Mouse (Mus musculus) heart, embryonic 14.5 days (tissue): Measurements from ENCODE around the gene Cldn11. TPM values are rescaled to one million over a fixed set of nuclear protein-coding genes. Genes with fewer than 3 reads are reported as not detected.
"Not testable (repeated sequence)": the region's sequence is repeated elsewhere in the genome, so short reads cannot be mapped to it uniquely, and the experiment has no call there.

Experiments used
- ATAC-seq: fragments of 200-750 bp; cut with Nextera tagmentation; 2 replicates; pipeline ENCODE4 v1.8.0; 2017; ENCODE audit warnings: low read depth, moderate TSS enrichment; ENCODE audit not compliant: insufficient number of reproducible peaks, insufficient read depth, low FRiP score
- H3K27ac ChIP-seq, 2 experiments: fragments of 200-500 bp in 1 of 2; fragments of 300-500 bp in 1 of 2; sonication (generic) in 1 of 2; replicated peaks in 1 of 2; 2 replicates each; pipeline ENCODE4 v1.5.1; 2012 to 2014; ENCODE audit warnings: low read depth in 2 of 2, low read length in 2 of 2, control low read depth in 1 of 2, mild to moderate bottlenecking in 1 of 2, mixed read lengths in 1 of 2; ENCODE audit not compliant: control insufficient read depth in 1 of 2, insufficient read depth in 1 of 2
- H3K27me3 ChIP-seq: fragments of 300-500 bp; sonication (generic); 2 replicates; pipeline ENCODE4 v1.6.1; 2014; ENCODE audit warnings: mild to moderate bottlenecking, low read length, control low read depth; ENCODE audit not compliant: control insufficient read depth, insufficient read depth
- H3K36me3 ChIP-seq: fragments of 300-500 bp; sonication (generic); 2 replicates; pipeline ENCODE4 v1.6.1; 2014; ENCODE audit warnings: mild to moderate bottlenecking, control low read depth, low read length, mixed read lengths; ENCODE audit not compliant: control insufficient read depth, insufficient read depth
- H3K4me1 ChIP-seq, 2 experiments: fragments of 200-500 bp in 1 of 2; fragments of 300-500 bp in 1 of 2; sonication (generic) in 1 of 2; 2 replicates each; pipeline ENCODE4 v1.6.1; 2012 to 2014; ENCODE audit warnings: low read length in 2 of 2, control low read depth in 1 of 2, mixed read lengths in 1 of 2; ENCODE audit not compliant: control insufficient read depth in 2 of 2, insufficient read depth in 2 of 2
- H3K4me2 ChIP-seq: fragments of 300-500 bp; sonication (generic); 2 replicates; pipeline ENCODE4 v1.6.1; 2014; ENCODE audit warnings: mild to moderate bottlenecking, low read length
- H3K4me3 ChIP-seq, 2 experiments: fragments of 200-500 bp in 1 of 2; fragments of 300-500 bp in 1 of 2; sonication (generic) in 1 of 2; 2 replicates each; pipeline ENCODE4 v1.5.1; 2012 to 2014; ENCODE audit warnings: low read length in 2 of 2, mild to moderate bottlenecking in 2 of 2, control low read depth in 1 of 2, low read depth in 1 of 2, moderate library complexity in 1 of 2; ENCODE audit not compliant: control insufficient read depth in 1 of 2, insufficient read depth in 1 of 2
- H3K9ac ChIP-seq: fragments of 300-500 bp; sonication (generic); 2 replicates; pipeline ENCODE4 v1.6.1; 2014; ENCODE audit warnings: mild to moderate bottlenecking, low read length
- H3K9me3 ChIP-seq: fragments of 300-500 bp; sonication (generic); 2 replicates; pipeline ENCODE4 v1.6.1; 2016; ENCODE audit warnings: low read length, control low read depth; ENCODE audit not compliant: control insufficient read depth
- WGBS: fragments of 180-500 bp; shearing (Covaris S2); extraction: QIAGEN DNeasy Blood & Tissue Kit; methylation state at CpG from one replicate; pipeline ENCODE4 v1.1.7; 2014; 5-methylcytosine and 5-hydroxymethylcytosine counted together
- polyA plus RNA-seq: library from polyadenylated mRNA; unstranded; fragments of >200 nt; fragmentation: Nextera tagmentation; extraction: Ambion mirVana; gene quantifications from 2 replicates; pipeline ENCODE4 v1.2.1, GENCODE M21; 2014

Gene Cldn11
- polyA plus RNA-seq, 1 experiment from 2014 or later, result 6.8 TPM

GRCm38 (mm10) chr3:31126303-31126702, 23.4 kb upstream of the Cldn11 start:
- Histone ChIP-seq H3K4me3 (no peak overlapping the region), H3K4me2 (no peak overlapping the region), H3K9me3 (no peaks in the 10 kb centered on the region), H3K4me1 (0 out of 4 replicates have a peak, but pooled peaks cover 0 to 2% of the 10 kb centered on the region in 2 experiments), H3K36me3 (peaks cover 23% of the 10 kb centered on the region), H3K27me3 (no peaks in the 10 kb centered on the region), H3K9ac (no peak overlapping the region), H3K27ac (no peak overlapping the region)
- no peak for ATAC-seq
- WGBS, result 55% methylated on average over 4 of the region's 4 CpGs

DNA sequence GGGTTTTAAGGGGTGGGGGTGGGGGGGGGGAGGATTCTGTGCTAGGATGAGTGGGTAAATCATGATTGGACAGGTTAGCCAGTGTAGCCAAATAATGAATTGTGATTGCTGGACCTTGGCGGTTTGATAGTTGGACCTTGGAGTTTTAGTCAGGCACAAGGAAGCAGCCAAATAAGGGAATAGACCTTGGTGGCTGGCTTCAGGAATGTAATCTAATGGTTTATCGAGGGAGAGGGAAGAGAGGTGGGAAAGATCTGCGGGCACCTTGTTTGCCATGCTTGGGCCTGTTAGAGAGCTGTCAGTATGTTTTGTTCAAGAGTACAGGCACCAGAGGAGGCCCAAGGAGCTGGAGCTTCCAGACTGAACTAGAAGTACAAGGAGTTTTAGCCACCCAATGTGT, 22.9 kb upstream of the Cldn11 start:
- WGBS, result 47% methylated on average over 3 of the region's 3 CpGs
- no peaks in the 10 kb centered on the region for H3K9me3 ChIP-seq
- H3K9ac ChIP-seq, result no peak overlapping the region
- no peak overlapping the region for H3K4me3 ChIP-seq
- H3K36me3 ChIP-seq, result peaks cover 22% of the 10 kb centered on the region
- no peak overlapping the region for H3K27ac ChIP-seq
- no peak for ATAC-seq
- H3K4me2 ChIP-seq, result no peak overlapping the region
- no peaks in the 10 kb centered on the region for H3K27me3 ChIP-seq
- 0 out of 4 replicates have a peak, but pooled peaks cover 0 to 2% of the 10 kb centered on the region in 2 experiments for H3K4me1 ChIP-seq

GRCm38 (mm10) chr3:31129766-31130165, 20.0 kb upstream of the Cldn11 start:
- Histone ChIP-seq H3K4me1 (0 out of 4 replicates have a peak, but pooled peaks cover 0 to 2% of the 10 kb centered on the region in 2 experiments), H3K36me3 (no peaks in the 10 kb centered on the region), H3K27ac (no peak overlapping the region), H3K4me2 (no peak overlapping the region), H3K9me3 (no peaks in the 10 kb centered on the region), H3K4me3 (no peak overlapping the region), H3K9ac (no peak overlapping the region), H3K27me3 (no peaks in the 10 kb centered on the region)
- no peak for ATAC-seq
- 37% methylated on average over 4 of the region's 4 CpGs for WGBS

GRCm38 (mm10) chr3:31133664-31134063, 16.1 kb upstream of the Cldn11 start:
- no peak for ATAC-seq
- no peaks in the 10 kb centered on the region for H3K27me3 ChIP-seq
- H3K4me3 ChIP-seq, result no peak overlapping the region
- 33% methylated on average over 5 of the region's 5 CpGs for WGBS
- no peaks in the 10 kb centered on the region for H3K9me3 ChIP-seq
- no peaks in the 10 kb centered on the region for H3K36me3 ChIP-seq
- 0 out of 4 replicates have a peak, but pooled peaks cover 0 to 2% of the 10 kb centered on the region in 2 experiments for H3K4me1 ChIP-seq
- no peak overlapping the region for H3K4me2 ChIP-seq
- H3K9ac ChIP-seq, result no peak overlapping the region
- no peak overlapping the region for H3K27ac ChIP-seq

DNA sequence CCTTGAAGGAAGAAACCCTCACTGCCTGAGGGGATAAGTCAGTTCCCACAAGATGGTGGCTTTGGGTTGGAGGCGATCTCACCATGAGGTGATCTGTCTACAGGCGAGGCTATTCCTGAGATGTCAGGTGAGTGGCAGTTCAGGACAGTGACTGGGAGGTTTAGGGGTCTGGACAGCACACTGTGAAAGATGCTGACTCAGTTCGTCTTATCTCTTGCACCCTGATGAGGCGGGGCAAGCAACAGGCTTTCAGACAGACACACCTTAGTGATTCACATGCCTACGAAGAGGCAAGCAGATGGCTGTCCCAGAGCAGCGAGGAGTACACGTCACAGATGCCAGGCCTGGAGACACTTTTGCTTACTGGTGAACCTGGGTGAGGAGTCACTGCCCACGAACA, 15.5 kb upstream of the Cldn11 start:
- Histone ChIP-seq H3K4me2 (no peak overlapping the region), H3K36me3 (no peaks in the 10 kb centered on the region), H3K9me3 (no peaks in the 10 kb centered on the region), H3K27me3 (no peaks in the 10 kb centered on the region), H3K27ac (no peak overlapping the region), H3K4me1 (0 out of 4 replicates have a peak, but pooled peaks cover 0 to 2% of the 10 kb centered on the region in 2 experiments), H3K9ac (no peak overlapping the region), H3K4me3 (no peak overlapping the region)
- ATAC-seq, result no peak
- WGBS, result 73% methylated on average over 8 of the region's 8 CpGs

DNA sequence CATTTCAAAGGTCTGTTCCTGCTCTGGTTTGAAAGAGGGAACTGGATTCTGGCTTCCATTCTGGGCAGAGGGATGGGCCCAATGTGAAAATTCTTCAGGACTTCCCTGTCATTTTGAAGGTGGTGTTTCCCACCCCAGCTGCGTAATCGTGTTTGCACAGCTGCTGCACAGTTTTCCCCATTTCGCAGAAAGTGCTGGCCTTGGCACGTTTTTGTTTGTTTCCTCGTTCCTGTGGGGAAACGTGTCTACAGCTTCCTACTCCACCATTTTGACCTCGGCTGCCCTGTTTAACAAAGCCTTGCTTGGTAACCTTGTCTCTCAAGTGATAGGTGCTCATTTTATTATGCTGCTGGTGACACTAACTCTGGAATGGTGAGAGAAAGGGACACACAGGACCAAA, 15.0 kb upstream of the Cldn11 start:
- 62% methylated on average over 7 of the region's 7 CpGs for WGBS

DNA sequence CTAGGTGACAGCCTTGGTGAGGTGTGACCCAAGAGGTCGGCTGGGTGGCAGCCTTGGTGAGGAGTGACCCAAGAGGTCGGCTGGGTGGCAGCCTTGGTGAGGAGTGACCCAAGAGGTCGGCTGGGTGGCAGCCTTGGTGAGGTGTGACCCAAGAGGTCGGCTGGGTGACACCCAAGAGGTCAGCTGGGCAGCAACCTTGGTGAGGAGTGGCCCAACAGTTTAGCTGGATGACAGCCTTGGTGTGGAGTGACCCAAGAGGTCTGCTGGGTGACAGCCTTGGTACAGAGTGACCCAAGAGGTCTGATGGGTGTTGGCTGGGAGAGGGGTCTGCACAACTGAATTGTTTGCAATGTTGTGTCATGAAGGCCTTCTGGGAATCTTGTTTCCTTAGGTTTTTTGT, 13.1 kb upstream of the Cldn11 start:
- H3K9me3 ChIP-seq, result not testable (repeated sequence)

More for the DNA sequence above, 15.0 kb upstream of the Cldn11 start:
- H3K4me2 ChIP-seq, result no peak overlapping the region
- no peak for ATAC-seq
- no peaks in the 10 kb centered on the region for H3K9me3 ChIP-seq
- no peak overlapping the region for H3K27ac ChIP-seq
- no peak overlapping the region for H3K4me3 ChIP-seq
- H3K27me3 ChIP-seq, result no peaks in the 10 kb centered on the region
- no peaks in the 10 kb centered on the region for H3K36me3 ChIP-seq
- H3K9ac ChIP-seq, result no peak overlapping the region
- H3K4me1 ChIP-seq, result 0 out of 4 replicates have a peak, but pooled peaks cover 0 to 1% of the 10 kb centered on the region in 2 experiments

More for the DNA sequence above, 13.1 kb upstream of the Cldn11 start:
- not testable (repeated sequence) for H3K36me3 ChIP-seq, H3K4me1 ChIP-seq, ATAC-seq, H3K27me3 ChIP-seq, H3K4me3 ChIP-seq, H3K27ac ChIP-seq, H3K4me2 ChIP-seq, H3K9ac ChIP-seq
- 64% methylated on average over 4 of the region's 4 CpGs for WGBS
